Mouse (Mus musculus): Measurements from ENCODE around the gene Vdr.
A peak's percentile ranks its signal among the peaks of the same experiment; 100 is the strongest.

Gene Vdr

DNA sequence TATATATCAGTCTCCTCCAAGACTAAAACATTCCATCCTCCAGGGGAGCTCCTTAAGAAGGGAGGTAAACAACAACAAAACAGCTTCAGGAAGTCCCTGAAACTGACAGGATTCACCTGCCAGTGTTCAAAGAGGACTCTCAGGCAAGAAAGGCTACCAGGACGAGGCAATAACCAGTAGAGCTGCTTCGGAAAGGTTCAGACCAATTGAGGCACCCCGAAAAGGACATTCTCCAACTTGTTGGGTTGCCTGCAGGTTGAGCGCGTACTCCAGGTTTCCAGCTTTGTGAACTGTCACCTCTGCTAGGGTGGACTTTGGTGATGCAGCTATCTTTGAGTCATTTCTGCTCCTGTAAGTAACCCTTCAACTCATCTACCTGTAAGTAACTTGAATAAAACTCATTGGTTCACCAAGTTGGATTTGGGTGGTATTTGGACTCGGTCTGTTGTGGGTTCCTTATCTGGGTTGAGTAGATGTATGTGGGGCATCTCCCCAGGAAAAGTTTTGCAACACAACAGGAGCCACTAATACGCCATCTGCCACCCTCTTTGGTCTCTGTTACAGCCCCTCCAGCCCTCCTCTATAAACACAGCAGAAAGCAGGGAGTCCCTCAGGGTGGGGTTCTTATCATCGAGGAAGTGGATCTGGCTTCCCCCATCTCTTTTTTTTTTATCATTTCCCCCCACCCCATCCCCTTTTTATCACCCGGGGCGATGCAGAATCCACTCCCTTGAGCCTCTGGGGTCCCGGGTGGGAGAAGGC, 64.1 kb downstream of the Vdr start:
- no peak for DNase-seq (ENCODE audit: low spot score)

DNA sequence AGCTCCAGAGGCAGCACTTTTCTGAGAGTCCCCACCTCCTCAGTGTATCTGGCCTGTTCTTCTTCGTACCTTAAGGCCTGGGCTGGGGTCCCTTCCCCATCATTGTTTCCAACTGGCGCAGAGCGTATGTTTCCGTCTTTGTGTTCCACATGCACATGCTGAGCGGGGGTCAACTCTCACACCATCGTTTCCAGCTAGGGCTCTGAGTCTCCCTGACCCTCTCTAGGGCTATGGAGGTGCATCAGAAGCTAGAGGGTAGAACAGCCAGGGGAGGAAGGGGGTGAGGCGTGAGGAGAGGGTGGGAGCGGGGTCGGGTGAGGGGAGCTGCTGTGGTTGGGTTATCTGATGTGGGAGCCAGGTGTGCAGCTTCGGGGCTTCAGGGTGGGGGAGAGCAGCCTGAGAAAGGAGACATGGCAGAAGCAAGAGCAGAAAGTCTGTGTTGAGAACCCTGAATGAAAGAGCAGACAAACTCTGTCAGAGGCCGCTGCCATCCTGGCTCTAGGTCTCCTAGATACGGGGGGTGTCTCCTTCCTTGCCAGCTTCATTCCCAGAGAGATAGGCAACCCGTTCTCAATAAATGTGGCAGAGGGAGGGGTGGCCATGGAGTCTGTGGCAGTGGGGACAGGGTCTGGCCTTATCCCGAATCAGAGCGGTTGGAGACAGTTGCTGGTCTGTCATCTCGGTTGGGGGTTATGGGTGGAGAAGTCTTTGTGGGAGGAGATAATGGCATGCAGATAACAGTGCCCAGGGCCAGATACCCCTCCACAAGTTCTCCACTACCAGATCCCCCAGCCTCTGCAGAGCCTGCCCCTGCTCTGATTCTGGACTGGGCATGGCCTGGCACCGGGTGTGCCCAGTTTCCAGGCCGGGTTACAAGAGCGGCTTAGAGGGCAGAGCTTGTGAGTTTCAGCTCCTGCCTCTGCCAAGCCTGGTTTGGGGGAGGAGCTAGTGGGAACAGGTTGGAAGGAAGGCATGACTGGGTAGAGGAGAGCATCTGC, 66.1 kb downstream of the Vdr start, which contains the start of gene Hdac7:
Hdac7 (minus strand) TSS at position 466 of the 998 bp plus-strand sequence.
- DNase-seq (ENCODE audit: low spot score) = no peak

DNA sequence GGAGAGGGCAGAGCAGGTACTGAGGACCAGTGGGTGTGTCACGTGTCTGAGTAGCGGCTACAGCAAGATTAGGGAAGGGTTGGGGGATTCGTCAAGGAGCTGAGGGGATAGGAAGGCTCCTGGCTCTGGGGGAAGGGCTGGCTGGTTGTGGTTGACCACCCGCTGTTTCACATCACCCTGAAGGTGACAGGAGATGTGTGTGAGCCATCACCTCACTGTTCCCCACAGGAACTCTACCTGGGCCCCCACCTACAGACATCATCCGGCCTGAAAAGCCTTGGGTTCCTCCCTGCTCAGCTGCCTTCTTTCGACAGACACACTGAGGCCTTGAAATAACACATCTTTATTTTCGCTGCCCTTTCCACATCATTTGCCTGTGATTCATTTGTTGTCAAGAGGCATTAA, 67.2 kb downstream of the Vdr start:
- DNase-seq (ENCODE audit: low spot score) = no peak

DNA sequence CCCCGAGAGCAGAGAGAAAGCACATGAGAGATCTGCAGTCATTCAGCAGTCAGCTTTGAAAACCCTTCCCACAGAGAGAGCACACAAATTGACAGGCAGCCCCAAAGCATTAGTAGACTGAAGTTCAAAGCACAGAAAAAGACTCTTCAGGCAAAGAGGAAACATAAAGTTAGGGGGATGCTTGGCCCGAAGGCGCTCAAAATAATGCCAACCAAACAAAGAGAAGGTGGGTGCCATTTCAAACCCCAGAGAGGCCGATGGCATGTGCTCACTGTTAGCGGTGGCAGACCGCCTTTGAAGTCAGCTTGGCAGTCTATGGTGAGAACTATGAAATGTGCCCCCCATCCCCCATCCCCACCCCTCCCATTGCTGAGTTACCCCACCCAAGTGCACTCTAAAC, 68.4 kb downstream of the Vdr start:
- DNase-seq (ENCODE audit: low spot score) = no peak

DNA sequence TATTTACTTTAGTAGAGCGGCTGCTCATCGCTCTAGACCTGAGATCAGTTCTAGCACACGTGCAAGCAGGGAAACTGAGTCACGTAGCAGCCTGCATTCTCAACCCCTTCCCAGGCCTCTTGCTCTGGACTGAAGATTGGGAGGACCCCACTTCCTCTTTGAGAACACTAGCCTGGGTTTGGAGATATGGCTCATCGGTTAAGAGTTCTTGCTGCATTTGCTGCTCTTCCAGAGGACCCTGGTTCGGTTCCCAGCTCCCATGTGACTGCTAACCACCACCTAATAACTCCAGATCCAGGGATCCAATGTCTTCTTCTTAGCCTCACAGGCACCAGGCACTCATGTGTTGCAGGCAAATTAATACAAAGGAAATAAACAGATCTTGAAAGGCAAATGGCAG, 69.0 kb downstream of the Vdr start:
- DNase-seq (ENCODE audit: low spot score) = no peak

DNA sequence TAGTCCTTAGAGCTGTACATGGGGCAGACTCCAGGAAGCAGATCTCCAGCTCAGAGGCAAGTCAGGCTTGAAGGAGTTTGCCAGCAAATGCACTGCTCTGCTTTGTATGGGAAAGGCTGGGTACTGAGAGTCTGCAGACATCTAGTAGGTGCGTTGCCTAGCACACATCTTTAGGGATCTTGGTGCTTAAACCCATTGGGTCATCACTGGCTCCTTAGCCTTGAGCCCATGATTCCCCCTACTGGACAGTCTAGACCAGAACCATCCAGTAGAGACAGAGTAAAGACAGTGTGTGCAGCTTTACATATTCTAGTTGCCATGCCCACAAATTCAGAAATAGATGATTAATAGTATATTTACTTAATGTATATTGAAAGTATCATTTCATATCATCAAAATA, 69.6 kb downstream of the Vdr start:
- DNase-seq (ENCODE audit: low spot score) = no peak

DNA sequence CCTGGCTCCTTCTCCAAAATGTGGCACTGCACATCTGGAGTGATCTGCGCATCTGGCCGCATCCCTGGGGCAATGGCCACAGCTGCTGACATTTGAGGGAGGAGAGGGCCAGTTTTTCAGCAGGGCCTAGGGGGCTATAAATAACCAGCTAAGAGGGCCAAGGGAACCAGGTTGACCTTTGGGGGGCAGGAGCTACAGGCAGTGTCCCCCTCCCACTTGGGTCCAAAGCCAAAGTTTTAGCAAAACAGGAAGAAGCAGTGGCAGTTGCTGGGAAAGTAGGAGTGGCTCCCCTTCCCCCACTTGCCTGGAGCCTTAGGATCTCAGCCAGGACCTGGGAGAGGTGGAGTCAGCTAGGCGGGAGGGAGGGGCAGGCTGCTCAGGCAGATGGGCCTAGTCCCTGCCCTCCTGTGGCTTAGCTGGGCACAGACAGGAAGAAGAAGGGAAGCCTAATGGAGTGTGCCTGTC, 70.4 kb downstream of the Vdr start:
- DNase-seq (ENCODE audit: low spot score) = peak; percentile 95

DNA sequence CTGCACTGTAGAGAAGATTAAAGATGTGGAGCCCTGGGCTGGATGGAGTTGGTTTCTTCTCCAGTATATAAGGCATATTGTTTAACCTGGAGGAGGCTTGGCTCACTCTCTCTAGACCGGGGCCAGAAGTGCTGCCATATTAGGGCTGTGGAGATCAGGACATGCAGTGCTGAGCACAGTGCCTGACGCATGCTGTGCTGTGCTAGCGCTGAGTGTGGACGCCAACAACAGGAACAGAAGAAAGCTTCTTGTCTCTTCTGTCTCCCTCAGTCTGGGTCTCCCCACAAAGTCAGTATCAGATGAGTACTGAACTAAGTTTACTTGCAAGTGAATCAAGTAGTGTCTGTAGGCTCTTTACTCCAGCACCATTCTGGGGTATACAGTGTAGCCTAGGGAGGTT, 71.0 kb downstream of the Vdr start:
- peak; percentile 18 for DNase-seq (ENCODE audit: low spot score)

DNA sequence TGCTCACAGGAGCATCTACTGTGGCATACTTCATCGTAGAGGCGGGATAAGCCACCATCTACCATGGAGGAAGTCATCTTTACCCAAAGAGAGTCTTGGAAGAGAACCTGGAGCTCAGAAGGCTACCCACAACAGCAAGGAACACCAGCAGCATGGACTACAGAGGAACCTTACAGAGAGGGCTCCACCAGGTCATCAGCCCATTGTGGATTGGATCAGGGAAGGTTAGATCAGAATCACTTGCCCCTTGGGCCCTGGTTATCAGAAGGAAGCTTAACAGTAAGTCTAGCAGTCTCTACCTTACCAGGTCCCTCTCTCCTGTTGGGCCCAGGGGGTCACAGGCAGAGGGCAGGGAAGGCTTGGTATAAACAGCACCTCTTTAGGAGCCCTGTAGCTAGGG, 71.4 kb downstream of the Vdr start:
- DNase-seq (ENCODE audit: low spot score) = no peak

DNA sequence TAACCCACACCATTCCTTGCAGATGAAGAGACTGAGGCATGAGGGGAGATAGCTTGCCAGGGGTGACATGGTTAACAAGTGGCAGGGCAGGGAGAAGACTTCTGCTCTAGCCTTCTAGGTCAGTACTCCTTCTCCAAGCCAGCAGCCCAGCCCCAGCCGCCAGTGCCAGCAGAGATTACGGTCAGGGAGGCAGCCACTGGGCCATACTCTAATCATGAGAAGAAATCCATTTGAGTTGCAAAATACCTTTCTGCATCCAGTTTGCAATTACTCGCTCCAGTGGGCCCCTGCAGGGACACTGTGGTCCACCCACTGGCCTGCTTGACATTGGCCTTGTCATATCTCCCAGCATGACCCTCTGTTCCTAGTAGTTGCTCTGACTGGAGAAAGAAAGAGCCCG, 72.0 kb downstream of the Vdr start:
- peak; percentile 62 for DNase-seq (ENCODE audit: low spot score)

DNA sequence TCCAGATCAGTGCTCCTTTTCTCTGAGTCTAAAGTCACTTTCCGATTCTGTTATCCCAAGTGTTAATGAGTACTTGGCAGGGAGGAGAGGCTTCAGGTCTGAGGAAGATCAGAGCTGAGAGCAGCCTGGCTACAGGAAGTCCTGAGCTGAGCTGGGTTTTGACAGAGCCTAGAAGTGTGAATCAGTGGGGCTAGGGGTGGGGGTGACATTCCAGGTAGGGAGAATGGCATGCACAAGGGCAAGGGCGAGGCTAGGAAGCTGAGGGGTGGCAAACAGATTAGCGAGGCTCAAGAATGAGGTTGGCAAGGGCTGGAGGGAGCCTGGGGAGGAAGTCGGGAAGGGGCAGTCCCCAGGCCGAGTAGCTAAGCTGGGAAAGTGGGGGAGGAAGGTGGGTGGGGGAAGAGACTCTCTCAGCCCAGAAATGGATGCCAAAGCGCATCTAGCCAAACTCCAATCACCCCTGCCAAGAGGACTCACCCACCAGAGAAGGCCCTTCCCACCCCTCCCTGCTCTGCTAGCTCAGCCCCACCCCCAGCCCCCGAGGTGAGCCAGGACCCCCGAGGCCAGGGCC, 72.9 kb downstream of the Vdr start:
- DNase-seq (ENCODE audit: low spot score) = peak; percentile 40

DNA sequence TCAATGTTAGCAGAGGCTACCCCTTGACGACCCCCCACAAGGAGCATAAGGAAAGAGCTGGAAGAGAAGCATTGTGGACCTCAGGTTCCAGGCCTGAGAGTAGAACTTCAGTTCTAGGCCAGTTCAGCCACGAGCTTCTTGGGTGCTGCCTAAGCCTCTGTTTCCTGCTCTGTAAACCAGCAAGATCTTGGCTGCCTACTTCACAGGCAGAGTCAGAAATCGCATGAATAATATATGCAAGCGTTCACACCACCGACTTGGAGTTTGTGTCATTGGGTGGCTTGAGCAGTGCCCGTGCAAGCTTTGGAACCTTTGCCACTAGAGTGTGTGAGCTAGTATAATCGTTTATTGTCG, 73.6 kb downstream of the Vdr start:
- no peak for DNase-seq (ENCODE audit: low spot score)

DNA sequence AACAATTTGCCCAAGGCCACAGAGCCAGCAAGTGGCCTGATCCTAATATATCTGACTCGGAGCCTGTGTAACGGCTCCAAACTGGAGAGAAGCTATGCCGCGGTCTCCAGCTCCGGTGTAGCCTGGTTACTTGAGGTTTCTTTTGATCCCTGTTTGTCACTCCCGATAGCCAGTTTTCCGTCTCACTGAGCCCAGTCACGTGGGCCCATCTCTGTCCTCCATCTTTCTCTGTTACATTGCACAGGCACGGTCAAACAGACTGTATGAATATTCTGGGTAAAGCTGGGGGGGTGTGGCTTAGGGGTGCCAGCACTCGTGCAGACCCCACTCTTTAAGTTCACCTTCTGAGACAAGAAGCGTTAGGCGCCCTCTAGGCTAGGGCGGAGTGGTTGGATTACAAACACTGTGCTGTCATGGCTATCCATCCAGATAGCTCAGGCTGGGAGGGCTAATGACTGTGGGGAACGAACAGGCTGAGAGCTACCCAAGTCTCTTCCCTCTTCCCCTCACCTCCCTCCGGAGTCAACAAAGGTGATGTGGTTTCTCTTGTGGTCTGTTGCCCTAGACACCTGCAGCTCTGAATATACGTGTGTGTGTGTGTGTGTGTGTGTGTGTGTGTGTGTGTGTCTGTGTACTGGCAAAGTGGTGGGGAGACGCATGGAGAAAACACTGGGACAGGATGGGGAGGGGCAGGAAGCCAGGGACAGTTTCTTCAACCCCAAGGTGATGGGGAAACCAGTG, 74.1 kb downstream of the Vdr start:
- no peak for DNase-seq (ENCODE audit: low spot score)

DNA sequence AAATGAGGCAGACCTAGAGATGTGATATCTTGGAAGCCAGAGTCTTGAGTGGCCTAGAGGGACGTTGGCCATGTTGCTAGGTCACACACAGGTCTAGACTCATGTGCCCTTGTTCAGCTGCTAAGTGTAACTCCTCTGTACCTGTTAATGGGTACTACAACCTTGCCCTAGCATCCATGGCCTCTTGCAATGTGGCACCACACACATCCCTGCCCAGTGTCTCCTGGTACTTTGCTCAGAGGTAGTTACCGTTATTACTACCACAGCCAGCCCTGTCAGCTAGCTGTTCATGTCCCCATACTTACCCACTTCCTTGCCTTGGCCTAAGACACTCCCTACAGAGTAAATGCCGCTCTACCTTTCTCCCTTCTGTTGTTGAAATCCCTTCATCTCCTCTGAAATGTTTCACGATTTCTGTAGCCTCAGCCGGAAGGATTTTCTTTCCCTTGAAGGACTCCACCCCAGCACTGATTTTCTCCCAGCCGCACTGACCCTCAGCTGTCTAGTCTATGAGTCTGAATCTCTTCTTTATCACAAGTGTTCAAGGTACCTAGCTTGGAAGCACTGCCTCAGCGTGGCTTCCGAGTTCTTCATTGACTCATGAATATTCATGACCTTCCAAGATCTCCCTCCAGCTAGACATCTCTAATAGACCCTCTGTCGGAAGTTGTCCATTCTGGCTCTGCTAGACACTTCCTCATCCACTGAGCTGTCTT, 77.5 kb downstream of the Vdr start:
- DNase-seq (ENCODE audit: low spot score) = no peak

DNA sequence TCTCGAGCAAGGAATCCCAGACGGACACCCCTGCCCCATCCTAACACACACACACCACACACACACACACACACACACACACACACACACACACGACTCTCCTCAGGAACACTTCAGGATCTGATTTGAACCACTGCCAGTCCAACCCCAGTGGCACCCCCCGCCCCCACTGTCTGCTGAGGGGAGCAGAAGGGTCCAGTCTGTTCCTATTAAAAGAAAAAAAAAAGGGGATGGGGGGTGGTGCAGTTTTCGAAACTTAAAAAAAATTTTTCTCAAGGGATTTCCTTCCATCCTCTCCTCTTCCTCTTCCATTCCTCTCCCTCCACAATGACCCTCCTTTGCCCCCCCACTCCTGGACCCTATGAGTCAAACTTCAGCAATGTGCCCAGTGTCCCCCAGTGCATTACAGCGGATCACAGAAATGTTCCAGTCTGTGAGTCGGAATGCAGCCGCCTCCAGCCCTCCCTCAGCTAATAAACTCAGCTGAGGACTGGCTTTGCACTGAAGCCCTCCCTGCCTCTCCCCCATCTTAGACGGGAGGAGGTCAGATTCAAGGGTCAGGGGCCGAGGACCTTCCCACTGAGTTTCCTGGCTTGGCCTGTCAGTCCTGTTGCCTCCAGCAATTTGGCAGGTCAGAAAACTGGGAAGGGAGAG, 78.3 kb downstream of the Vdr start:
- DNase-seq (ENCODE audit: low spot score) = peak; percentile 34

DNA sequence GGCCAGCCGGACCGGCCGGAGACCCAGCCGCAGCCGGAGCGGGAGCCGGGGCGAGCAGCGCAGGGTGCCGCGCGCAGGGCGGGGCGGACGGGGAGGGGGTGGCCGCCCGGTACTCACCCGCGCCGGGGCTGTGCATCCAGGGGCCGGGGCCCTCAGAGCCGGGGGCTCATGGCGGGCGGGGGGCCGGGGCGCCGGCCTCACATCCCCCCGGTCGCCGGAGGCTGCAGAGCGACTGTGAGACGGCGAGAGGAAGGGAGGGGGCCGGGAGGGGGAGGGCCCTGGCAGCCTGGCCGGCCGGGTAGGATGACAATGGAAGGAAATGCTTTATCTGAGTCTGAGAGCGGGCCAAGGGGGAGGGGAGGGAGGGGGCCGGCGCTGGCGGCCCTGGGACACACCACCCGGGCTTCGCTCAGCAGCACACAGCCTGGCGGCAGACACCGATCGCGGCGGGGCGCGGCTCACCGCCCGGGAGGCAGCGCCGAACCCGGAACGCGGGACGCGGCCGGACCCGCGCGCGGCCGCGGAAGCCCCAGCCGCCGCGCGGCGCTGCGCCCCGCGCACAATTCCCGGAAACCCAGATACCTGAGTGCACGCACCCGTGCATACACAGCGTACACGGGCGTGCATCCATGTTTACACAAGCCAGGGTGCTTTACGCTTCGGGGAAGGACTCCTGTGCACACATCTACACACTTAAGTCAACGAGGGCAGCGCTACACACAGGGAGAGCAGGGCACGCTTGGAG, 79.0 kb downstream of the Vdr start:
- DNase-seq (ENCODE audit: low spot score) = peak; percentile 76

DNA sequence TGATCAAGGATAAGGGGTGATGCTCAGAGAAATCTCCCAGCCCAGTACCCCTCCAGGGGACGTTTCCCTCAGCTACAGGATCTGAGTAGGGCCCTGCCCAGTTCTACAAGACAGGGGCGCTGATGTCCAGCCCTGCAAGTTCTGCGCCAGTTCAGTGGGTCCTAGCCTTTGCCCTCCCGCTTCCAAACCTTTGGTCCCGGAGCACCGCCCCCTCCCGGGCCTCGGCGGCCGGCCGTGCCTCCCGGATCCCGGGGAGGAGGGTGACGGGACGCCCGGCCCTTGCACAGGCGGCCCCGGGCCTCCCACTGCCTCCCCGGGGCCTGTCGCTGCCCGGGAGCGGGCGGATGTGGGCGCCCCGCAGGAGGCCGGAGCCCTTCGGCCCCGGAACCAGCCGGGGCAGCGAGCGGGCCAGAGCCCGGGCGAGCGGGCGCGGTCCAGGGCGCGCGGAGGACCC, 79.6 kb downstream of the Vdr start:
- peak; percentile 50 for DNase-seq (ENCODE audit: low spot score)

DNA sequence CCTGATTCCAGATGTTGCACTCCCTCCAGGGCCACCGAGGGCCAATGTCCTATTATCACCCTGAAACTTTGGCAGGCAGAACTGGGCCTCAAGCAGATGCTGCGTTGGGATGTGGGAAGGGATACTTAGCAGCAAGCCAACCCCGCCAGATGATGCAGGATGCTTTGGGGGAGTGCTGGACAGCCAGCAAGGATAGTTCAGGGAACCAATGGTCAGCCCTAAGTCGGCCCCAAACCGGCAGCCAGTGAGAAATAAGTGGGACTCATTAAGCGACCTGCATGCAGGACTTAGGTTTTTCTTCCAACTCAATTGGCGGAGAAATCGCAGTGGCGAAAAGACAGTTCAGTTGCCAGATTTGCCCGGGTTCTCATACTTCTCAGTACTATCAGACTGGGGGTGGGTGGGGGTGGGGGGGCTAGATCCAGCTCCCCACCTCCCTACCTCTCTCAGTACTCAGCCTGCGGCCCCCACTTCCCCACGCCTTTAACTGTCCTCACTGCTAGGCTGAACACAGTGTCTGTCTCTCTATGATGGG, 80.1 kb downstream of the Vdr start:
- DNase-seq (ENCODE audit: low spot score) = peak; percentile 78

DNA sequence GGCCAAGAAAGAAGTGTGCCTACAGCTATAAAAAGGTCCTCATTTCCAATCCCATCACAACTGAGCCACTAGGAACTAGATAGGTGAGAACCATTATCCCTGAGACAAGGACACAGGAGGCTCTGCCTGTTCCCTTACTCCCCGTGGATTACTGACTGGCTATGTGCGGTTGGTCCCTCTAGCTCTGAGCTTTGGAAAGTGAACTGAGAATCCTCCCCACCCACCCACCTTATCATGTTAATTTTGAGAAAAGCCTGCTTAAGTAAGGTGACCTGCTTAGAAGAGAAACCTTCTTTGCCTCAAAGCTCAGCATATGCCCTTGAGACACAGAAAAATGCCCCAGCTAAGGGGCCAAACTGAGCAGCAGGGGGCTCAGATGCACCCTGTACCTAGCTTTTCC, 81.0 kb downstream of the Vdr start:
- no peak for DNase-seq (ENCODE audit: low spot score)

DNA sequence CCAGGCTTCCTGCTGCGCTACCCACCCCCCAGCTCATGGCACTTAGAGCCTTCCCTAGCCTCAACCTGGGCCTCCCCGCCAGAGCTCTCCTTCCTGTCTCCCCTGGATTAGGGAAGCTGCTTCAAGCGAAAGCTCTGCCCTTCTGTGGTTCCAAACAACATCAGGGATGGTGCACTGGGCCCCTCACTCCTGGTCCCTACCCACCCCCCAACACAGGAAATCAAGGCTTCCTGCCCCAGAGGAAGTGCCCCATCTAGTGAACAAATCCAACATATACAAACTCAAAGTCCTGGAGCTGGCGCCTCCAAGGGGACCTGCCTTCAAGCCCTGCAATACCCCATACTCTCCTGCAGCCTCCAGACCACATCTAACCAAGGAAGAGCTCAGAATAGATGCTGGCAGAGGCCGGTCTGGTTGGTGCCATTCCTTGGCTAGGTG, 81.5 kb downstream of the Vdr start:
- DNase-seq (ENCODE audit: low spot score) = peak; percentile 29

Data from adipocyte (in vitro differentiated cells).